Mouse (Mus musculus): Measurements from ENCODE around the gene Nps.

DNA sequence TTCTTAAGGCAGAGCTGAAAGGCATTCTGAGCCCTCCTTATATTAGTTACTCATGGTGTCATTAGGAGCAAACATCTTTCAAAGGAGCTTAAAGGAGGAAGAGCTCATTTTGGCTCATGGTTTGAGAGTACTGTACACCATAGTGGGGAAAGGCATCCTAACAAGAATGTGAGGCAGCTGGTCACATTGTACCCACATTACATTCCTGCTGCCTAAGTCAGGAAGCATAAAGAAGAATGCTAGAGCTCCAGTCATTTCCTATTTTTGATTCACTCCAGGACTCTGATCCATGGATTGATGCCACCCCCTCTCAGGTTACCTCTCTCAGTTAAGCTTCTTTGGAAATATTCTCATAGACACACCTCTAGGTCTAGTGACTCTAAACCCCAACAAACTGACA lies 48.2 kb upstream of the Nps start:
- TF ChIP-seq POLR2A (IDR thresholded peaks at IDR 0.05; ENCODE audit: control insufficient read depth in 1 of 2, insufficient read depth in 1 of 2, low read depth in 1 of 2, low read length in 2 of 2, poor library complexity in 1 of 2) (no peak), CTCF (IDR thresholded peaks at IDR 0.05 in 2 of 3, conservative IDR thresholded peaks at IDR 0.05 in 1 of 3; ENCODE audit: control insufficient read depth in 1 of 3, insufficient read depth in 1 of 3, low read depth in 2 of 3, low read length in 3 of 3, poor library complexity in 1 of 3, severe bottlenecking in 1 of 3) (no peak), EP300 (IDR thresholded peaks at IDR 0.05; ENCODE audit: low read depth in 1 of 2, low read length in 2 of 2) (no peak), CHD1 (IDR thresholded peaks at IDR 0.05; ENCODE audit: low read depth, low read length) (no peak), MAFK (IDR thresholded peaks at IDR 0.05; ENCODE audit: borderline replicate concordance, low read depth, low read length) (no peak), ELF1 (IDR thresholded peaks at IDR 0.05; ENCODE audit: low read depth, low read length) (no peak), POLR2AphosphoS2 (IDR thresholded peaks at IDR 0.05; ENCODE audit: low read length) (no peak), ZC3H11A (IDR thresholded peaks at IDR 0.05; ENCODE audit: low read depth, low read length) (no peak)
